Mouse (Mus musculus): ENCODE results near the gene Etv6. TPM values are rescaled to one million over a fixed set of nuclear protein-coding genes. Genes with fewer than 3 reads are reported as not detected.
"Not testable (repeated sequence)": the region's sequence is repeated elsewhere in the genome, so short reads cannot be mapped to it uniquely, and the experiment has no call there.

The Etv6 gene
- 10 to 100 TPM; 28.2 to 31.4 TPM for total RNA-seq (2021)
- long read RNA-seq, experiment 1, full-length matches to known transcripts = 5 of 17 reads
- long read RNA-seq, experiment 1, partial matches to known transcripts = 5 of 17 reads
- long read RNA-seq, experiment 1, other reads (novel, unspliced or antisense) = 7 of 17 reads
- long read RNA-seq, experiment 2, full-length matches to known transcripts = 8 of 10 reads
- long read RNA-seq, experiment 2, partial matches to known transcripts = 1 of 10 reads
- long read RNA-seq, experiment 2, other reads (novel, unspliced or antisense) = 1 of 10 reads

DNA sequence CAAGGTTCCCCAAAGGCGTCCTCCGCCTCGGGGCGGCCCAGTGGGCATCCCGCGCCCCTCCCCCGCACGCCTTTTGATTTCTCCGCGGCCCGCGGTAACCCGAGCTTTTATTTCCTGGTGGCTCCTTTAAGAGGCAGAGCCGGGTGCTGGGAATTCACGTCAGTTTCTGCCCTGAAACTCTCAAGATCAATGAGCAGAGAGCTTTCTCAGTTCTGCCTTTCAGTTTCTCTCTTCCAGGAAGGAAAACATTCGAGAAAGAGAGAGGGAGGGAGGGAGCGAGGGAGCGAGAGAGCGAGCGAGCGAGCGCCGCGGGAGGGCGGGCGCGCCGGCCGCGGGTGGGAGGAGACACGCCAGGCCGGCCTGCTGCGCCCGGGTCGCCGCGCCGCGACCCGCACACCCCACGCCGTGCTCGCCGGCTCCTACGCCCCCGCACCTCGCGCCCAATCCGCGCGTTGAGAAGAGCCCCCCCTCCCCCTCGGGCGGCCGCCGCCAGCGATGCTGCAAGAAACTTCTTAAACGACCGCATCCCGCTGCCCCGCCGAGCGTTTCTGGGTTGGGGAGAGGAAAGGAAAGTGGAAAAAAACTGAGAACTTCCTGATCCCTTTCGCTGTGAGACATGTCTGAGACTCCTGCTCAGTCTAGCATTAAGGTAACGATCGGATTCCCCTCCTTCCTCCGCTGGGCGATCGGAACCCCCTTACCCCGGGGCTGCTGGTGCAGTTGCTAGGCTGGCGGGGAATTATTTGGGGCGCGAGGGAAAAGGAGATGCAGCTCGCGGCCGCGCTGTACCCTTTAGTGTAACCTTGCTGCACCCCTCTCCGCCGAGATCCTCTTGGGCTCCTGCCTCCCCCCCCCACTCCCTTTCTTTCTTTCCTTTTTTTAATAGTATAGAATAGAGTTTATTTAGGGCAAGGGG, at the start of gene Etv6:
Gene Etv6, plus strand, starts transcription at position 211 of the 916 bp plus-strand sequence.
- DNase-seq = peak; percentile 87

DNA sequence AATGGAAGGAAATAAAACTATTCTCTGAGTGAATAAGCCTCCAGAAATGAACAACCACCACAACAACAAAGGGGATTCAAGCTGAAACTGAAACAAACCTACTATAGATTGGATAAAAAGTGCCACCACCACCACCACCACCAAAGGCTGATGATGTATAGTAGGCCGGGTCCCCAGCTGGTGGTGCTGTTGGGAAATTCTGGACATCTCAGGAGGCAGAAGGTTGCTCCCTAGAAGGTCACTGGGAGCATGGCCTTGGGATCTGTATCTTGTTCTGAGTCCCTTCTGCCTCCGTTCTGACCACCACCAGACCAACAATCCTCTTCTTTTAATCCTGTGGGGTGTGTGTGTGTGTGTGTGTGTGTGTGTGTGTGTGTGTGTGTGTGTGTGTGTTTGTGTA, 49.3 kb upstream of the Etv6 start:
- peak; percentile 45 for DNase-seq

DNA sequence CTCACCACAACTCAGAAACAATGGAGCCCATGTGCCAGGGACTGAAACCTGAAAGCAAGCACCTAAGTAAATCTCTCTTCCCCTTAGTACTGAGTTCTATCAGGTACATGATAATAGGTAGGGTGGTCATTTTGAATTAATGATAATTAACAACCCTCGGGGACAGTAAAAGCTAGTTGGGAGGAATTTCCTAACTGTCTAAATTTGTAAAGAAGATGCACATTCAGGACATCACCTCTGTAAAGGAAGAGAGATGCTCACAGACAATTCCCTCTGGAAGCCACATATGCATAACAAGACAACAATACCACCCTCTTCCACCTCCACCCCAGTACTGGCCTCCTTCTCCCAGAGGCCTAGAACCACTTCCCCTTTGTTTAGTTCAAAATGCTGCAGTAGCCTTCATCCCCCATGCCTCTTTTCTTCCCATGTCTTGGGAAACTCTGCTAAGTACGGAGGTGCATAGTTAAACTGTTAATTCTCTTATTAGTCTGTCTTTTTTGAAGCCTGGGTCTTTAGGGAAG, 48.4 kb upstream of the Etv6 start:
- no peak for DNase-seq

DNA sequence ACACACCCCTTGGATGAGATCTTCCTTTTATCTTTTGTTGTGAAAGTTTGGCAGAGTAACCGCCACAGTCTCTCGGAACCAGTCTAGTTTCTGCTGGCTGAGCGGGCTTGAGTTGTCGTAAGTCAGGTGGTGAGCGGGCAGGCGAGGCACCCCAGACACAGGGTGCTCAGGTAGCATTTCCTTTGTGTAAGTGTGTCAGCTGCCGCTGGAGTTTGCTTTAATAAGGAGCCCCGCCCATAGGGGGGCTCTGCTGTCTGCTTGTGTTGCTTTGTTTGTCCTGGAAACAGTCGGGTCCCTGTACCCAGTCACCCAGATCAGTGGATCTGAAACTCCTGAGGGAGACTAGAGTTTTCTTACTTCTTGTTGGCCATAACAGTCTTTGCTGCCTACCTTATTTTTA, 47.5 kb upstream of the Etv6 start:
- no peak for DNase-seq

DNA sequence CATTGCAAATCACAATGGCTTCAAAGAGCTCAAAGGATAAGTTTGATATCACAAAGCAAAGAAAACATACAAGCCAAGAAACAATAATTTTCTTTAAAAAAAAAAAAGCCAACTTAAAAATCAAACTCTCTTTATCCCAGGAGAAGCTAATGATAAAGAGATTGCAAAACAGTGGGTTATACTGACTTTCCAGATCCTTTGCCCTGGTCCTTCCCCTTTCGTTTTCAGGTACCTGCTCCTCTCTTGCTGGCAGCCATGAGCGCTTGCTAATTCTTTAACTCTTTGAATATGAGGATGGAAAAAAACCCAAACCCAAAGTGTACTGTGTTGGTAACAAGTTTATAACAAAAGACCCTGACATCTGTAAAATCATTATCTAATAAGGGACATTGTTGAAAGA, 38.0 kb upstream of the Etv6 start:
- DNase-seq = no peak

DNA sequence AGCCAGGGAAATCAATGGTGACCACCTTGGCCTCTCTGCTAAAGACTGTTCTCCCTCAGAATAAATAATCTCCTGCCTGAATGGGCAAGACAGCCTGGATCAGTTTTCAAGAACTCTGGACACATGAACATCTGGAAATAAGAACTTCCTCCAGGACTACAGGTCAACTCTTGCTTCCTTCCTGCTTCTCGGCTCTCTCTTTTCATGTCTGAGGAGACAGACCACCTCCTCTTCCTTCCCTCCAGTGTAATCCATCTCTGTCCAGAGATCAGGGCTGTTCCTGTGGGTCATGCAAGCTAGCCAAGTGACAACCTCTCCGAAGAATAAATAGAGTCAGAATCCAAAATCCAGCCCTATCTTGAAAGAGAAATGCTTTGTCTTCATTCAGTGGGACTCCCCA, 37.6 kb upstream of the Etv6 start:
- DNase-seq = no peak

DNA sequence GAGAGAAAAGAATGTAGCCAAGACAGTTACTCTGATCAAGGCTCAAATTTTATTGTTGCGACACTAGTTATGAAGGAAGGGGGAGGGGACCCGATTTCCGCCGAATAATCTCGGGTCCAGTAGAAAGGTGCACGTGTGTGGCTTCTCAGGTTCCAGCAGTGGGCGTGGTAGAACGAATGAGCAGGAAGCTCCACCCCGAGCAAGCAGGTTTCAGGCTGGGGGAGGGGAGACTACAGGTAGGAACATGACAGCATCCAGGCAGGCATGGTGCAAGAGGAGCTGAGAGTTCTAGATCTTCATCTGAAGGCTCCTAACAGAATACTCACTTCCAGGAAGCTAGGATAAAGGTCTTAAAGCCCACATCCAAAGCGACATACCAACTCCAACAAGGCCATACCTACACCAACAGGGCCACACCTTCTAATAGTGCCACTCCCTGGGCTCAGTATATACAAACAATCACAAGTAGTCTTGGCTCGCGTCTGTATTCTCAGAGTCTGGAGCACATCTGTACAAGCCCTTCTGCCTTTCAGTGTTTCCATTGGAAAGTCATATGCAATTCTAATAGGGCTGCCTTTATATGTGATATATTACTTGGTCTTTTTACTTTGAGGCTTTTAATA, 20.9 kb upstream of the Etv6 start:
- not testable (repeated sequence) for DNase-seq

DNA sequence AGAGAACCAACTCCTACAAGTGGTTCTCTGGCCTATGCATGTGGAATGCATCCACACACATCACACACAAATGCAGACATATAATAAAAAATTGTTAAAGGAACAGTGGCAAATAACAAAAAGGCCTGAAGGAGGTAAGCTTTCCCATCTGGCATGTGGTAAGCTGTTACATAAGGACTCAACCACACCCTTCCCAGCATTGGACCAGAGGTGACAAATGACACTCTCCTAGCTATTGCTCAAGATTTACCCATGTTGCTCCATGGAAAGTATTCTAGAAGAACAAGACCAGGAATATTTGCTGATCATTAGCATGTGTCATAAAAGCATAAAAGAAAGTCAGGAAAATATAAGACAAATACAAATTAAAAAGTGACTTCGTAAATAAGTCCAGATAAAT, 16.7 kb upstream of the Etv6 start:
- no peak for DNase-seq

DNA sequence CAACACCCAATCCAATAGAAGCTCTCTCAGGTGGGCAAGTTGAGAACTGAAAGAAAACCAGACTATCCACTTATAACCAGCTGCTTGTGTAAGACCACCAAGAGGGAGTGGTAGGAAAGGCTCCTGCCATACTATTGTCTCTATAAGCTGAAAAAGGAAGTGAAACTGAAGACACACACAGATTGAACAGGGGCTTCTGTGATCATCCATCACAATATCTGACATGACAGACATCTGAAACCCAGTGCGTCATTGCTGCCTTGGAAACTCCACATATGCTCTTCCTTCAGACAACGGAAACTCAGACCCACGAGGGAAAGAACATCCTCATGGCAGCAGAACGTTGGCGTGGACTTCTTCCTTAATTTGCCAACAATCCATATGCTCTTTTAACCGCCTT, 14.7 kb upstream of the Etv6 start:
- no peak for DNase-seq

DNA sequence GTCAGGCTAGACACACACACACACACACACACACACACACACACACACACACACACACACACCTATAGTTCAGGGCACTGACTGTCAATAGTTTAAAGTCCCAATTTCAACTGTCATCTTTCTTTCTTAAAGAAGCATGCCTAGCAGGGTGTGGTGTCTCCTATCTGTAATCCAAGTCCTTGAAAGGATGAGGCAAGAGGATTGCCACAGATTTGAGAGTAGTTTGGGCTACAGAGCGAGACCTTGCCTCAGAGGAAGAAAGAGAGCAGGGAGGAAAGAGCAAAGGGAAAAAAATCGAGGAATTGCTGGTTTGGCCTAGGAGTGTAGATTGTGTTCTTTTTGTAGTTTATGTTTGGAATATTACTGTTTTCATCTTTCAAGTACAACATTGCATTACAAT, 9.2 kb upstream of the Etv6 start:
- DNase-seq = no peak

DNA sequence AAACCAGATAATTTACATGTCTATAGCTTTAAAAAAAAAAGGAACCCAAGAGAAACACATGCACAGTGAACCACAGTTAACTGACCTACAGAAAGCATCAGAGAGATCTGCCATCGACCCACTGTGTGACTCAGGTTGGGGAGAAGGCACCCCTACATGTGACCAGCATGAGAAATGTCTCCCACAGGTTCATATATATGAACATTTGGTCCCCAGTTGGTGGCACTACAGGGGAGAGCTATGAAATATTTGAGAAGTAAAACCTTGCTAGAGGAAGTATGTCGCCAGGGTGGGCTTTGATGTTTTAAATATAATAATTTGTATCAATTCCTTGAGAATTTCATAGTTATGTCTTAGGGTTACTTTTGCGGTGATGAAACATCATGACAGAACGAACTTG, 8.5 kb upstream of the Etv6 start:
- no peak for DNase-seq

DNA sequence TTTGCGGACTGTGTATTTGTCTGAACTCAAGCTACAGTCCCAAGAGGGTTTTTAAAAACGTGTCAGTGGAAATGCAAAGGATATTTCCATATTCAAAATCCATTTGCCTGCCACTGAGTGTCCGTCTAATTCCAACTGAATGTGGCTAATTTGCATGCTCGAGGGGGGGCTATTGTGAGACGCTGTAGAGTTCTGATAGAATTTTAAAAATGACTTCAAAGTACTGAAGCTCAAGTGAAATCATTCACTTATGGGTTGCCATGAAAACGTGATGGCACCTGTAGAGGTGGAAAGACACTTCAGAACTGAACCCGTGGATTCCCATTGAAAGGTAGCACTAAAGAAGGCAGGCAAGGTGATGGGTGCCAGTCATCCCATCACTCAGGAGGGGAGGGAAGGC, 3.0 kb upstream of the Etv6 start:
- no peak for DNase-seq

DNA sequence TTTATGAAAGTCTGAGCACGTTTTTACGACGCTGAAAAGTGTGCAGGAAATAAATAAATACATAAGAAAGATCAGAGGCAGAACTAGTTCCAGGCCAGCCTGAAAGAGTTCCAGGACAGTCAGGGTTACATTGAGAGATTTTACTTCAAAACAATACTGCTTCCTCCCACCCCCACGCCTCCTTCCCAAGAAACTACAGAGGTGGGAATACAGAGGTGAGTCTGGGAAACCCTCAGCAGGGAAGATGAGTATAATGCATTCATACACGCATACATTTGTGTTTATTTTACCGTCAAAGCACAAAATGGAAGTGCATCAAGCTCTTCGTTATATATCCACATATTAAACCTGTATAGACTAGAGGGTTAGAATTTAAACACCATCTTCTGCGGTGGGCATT, 1.1 kb upstream of the Etv6 start:
- DNase-seq = no peak

DNA sequence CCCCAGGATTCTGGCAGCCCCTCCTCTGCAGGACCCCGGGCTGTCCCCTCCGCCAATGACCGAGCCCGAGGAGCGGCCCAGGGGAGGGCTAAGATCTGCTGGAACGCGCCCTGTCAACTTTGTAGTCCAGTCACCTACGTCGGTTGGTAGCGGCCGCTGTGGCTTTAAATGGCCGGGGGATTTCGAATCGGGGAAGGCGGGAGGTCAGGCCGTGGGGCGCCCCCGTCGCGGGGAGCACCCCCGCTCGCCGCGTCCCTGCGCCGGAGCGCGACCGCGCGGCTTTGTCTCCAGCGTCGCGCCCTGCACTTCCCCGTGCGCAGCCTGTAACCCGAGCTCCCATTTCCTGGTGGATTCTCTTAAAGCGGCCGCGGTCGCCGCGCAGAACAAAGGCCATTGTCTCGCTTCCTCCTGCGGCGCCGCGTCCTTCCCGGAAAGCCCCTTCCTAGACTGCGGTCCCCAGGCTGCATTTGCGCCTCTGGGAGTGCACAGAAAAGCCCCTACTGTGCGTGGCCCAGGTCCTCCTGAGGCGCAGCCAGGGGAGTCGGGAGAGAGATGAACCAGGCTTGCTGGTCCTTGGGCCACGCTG, 503 bp upstream of the Etv6 start:
- DNase-seq = peak; percentile 88

DNA sequence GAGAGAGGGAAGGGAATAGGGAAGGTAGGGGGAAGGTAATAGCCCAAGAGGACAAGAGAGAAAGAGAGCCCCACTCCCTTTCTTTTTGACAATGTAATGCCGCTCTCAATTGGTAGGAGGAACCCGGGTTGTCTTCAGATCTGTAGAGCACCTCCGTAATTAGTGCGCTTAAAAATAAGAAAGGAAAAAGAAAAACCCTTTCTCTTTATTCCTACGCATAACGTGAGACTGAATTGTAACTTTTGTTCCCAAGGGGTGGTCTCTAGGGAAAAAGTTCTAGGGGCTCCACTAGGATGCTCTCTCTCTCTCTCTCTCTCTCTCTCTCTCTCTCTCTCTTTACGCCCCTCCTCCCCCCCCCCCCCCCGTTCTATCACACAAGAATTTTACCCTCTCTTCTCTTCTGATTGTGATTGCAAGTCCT, 1.0 kb downstream of the Etv6 start:
- no peak for DNase-seq

DNA sequence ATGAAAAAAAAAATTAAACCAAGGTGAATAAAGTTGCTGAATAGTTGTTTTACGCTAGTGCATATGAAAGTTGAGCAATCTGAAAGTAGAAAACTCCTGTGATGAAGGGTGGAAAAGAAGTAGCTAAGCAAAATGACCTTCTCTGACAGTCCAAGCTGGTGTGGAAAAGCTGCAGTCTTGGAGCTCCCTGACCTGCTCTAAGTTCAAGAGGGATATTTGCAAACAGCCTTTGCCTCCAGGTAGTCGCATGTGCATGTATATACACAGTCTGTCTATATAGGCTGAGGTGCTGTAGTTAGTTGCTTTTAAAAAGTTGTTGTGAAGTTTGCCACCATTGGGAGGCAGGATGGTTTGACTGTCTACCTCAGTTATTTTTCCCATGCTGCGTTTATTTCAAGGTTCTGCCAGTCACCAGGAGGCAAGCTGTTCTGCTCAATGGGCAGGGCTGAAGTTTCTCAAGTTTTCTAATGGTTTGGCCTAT, 1.5 kb downstream of the Etv6 start:
- DNase-seq = no peak

DNA sequence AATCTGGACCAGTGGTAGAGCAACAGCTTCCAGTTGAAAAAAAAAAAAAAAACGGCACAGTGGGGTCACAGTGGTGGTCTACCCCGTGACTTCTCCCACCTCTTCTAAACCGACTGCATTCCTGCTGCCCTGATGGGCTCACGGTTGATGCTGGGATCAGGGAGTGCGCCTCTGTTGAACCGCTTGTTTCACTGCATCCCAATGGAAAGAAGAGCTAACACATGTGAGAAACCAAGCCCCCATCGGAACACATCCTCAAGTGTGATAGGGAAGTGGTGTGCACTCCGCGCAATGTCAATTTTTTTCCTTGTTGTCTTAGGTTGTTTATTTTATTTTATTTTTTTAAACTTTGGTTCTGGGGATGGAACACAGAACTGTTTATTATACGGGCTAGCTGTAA, 2.5 kb downstream of the Etv6 start:
- DNase-seq = no peak

DNA sequence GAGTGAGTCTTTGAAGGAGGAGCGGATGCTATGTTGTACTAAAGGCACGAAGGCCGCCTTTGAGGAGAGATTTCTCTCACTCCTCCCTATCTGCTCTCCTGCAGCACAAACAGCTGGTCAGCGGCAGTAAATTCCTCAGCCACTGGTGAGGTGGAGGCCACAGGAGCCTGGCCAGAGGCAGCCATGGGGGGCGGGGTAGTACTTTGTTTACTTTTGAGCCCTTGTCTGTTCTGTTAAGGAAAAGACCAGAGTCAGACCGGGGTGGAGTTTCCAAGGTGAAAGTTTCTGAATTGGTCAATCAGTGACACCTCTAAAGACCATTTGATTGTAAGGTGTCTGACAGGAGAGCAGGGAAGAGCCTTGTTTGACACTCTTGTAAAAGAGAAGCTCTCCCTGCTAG, 3.4 kb downstream of the Etv6 start:
- peak; percentile 71 for DNase-seq

DNA sequence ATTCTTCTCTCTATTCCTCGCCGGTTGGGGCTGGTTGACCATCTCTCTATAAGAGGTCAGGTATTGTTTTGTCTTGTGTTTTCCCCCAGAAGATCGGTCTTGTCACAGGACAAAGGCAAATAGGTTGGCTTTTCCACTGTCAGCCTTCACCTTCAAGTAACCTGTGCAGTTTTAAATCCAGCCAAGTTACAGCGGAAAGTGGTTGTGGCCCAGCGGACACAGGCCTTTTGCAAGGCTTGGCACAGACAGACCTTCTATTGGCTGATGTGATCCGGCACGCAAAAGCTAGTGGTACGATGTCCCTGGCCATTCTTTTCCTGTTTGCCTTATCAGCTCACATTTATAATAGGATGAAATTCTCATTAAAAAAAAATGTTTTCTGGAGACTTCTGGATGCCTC, 3.9 kb downstream of the Etv6 start:
- peak; percentile 44 for DNase-seq

DNA sequence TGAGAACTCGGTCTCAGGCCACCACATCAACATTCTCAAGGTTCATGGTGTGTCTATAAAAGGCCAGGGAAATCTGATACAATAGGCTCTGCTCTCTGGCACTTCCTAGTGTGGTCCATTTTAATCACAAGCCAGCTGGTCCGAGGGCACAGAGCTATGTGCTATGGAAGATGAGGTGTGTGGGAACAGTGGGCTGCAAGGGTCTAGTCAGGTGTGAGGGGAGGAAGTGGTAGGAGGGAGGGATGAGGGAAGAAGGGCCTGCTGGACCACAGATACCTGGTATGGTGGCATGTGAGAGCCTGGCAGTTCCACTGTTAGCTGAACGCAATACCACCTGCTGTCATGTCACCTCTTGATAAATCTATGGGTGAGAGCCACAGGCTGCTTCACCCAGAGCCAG, 4.8 kb downstream of the Etv6 start:
- DNase-seq = no peak

DNA sequence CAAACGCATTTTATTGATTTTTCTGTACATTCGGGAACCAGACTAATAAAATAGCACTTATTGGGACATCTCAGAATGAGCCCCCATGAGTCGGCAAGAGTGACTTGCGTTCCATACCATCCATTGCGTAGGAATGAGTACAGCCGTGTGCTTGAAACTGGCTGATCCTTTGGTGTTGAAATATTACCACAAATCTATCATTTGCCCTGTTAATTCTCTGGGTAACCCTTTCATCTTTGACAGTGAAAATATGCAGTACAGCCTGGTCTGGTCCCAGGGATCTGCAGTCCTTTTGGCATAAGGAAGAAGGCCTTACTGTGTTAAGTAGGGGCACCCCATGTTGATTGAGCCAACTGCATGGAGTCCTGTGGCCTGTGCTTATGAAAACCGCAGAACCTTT, 5.8 kb downstream of the Etv6 start:
- DNase-seq = no peak

DNA sequence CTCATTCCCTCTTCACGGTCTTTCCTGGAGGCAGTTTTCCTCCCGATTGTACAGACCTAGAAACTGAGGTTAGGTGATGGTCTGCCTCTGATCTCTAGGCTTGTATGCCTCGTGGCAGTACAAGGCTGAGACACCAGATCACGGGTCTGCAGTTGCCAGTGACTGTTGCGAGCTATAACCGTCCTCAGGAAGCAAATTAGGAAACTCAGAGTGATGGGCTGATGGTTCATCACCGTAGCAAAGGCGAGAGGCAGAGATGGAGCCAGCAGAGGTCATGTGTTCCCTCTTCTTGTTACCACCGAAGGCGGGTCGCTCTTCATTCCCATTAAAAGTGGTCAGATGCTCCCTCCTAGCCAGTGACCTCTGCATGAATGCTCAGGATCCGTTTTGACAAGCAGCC, 6.4 kb downstream of the Etv6 start:
- no peak for DNase-seq

DNA sequence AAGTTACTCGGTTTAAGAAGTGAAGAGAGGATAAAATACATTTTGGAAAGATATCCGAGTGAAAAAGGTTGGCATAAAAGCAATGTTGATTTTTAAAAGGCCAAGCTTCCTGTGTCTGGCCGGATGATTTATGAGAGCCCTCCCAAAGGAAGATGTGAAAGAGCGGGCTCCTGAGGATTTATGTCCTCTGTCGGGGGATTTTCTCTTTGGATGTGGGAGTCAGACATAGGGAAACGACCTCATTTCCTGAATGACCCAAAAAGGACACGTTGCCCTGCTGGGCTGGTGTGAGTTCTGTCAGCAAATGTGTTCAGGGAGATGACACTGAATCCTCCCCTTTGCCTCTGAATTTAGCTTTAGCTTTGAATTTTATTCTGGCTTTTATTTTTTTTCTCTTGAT, 8.0 kb downstream of the Etv6 start:
- DNase-seq = peak; percentile 53
